ENCODE assay signal across 21 mouse cellular contexts in genomic region chr1:89429946-89430640, GRCm38 (mm10). TPM values are rescaled to one million over a fixed set of nuclear protein-coding genes. Genes with fewer than 3 reads are reported as not detected.
DNase-seq lines count a peak whose midpoint lies in the region; ATAC-seq and TF ChIP-seq lines count a peak whose summit lies in the region.
"Had no signal": no experiment of that assay in that cellular context is flagged by ENCODE, and none has a peak within 500 bp of the region (broad histone marks: within the 10 kb centered on the region; RNA-seq: fewer than 3 reads in every experiment).

No protein-coding gene starts in this region.

- TF ChIP-seq CTCF in brain, embryonic 14.5 days (IDR thresholded peaks at IDR 0.05; ENCODE audit: borderline replicate concordance, extremely low read depth, insufficient read depth, insufficient read length), result no peak

- DNase-seq in hindbrain, embryonic 11.5 days (ENCODE audit: low spot score), result peak; percentile 16
- DNase-seq in midbrain, embryonic 11.5 days (ENCODE audit: low spot score, missing footprints), result peak; percentile 85
- peak; percentile 17 for DNase-seq in brain, embryonic 14.5 days (ENCODE audit: low read depth)
- DNase-seq in adrenal gland, postnatal 36 days, result no peak
- DNase-seq in left cerebral cortex, postnatal 14 days (ENCODE audit: low spot score in 2 of 2), result no peak
- DNase-seq: adrenal gland, postnatal 10 days; cerebellum, adult 11-12 months; cerebellum, postnatal 14 days; kidney, postnatal 10 days; liver, embryonic 13.5 days; lung, embryonic 14.5 days had no signal

- H3K9ac ChIP-seq in hindbrain, embryonic 11.5 days (ENCODE audit: low read depth, low read length), result no peak overlapping the region
- H3K9ac ChIP-seq in hindbrain, embryonic 13.5 days, result no peak overlapping the region
- no peak overlapping the region for H3K9ac ChIP-seq in midbrain, embryonic 11.5 days (ENCODE audit: low read length)
- H3K9ac ChIP-seq in midbrain, embryonic 16.5 days (ENCODE audit: low read depth, low read length), result no peak overlapping the region
- H3K9ac ChIP-seq: hindbrain, embryonic 12.5 days; limb, embryonic 13.5 days; liver, embryonic 13.5 days; lung, embryonic 14.5 days had no signal

- H3K27me3 ChIP-seq in hindbrain, embryonic 11.5 days (ENCODE audit: control insufficient read depth, insufficient read depth, low read length), result no peaks in the 10 kb centered on the region
- no peaks in the 10 kb centered on the region for H3K27me3 ChIP-seq in hindbrain, embryonic 13.5 days
- H3K27me3 ChIP-seq in midbrain, embryonic 11.5 days (ENCODE audit: control insufficient read depth, insufficient read depth, low read length), result no peaks in the 10 kb centered on the region
- H3K27me3 ChIP-seq in midbrain, embryonic 16.5 days (ENCODE audit: control insufficient read depth, insufficient read depth, low read depth, low read length), result no peaks in the 10 kb centered on the region
- H3K27me3 ChIP-seq: limb, embryonic 13.5 days; liver, embryonic 13.5 days had no signal

- H3K4me3 ChIP-seq in hindbrain, embryonic 11.5 days (ENCODE audit: low read depth, low read length), result no peak overlapping the region
- no peak overlapping the region for H3K4me3 ChIP-seq in hindbrain, embryonic 13.5 days
- H3K4me3 ChIP-seq in midbrain, embryonic 11.5 days (ENCODE audit: low read depth, low read length), result no peak overlapping the region
- no peak overlapping the region for H3K4me3 ChIP-seq in midbrain, embryonic 16.5 days (ENCODE audit: low read depth, low read length)
- H3K4me3 ChIP-seq: erythroblast, embryonic 14.5 days; heart, embryonic 10.5 days; hindbrain, embryonic 12.5 days; limb, embryonic 13.5 days; liver, embryonic 13.5 days; midbrain, embryonic 10.5 days had no signal

- H3K9me3 ChIP-seq in hindbrain, embryonic 11.5 days (ENCODE audit: control insufficient read depth, low read length), result no peaks in the 10 kb centered on the region
- H3K9me3 ChIP-seq in hindbrain, embryonic 13.5 days, result no peaks in the 10 kb centered on the region
- no peaks in the 10 kb centered on the region; the same call in 1 of the 2 replicates for H3K9me3 ChIP-seq in midbrain, embryonic 11.5 days (ENCODE audit: control insufficient read depth, low read length)
- no peaks in the 10 kb centered on the region; the same call in 1 of the 2 replicates for H3K9me3 ChIP-seq in midbrain, embryonic 16.5 days (replicated peaks; ENCODE audit: control insufficient read depth, low read length, poor library complexity, severe bottlenecking)
- H3K9me3 ChIP-seq: heart, embryonic 10.5 days; limb, embryonic 13.5 days; liver, embryonic 13.5 days had no signal

- ATAC-seq in hindbrain, embryonic 11.5 days (ENCODE audit: low FRiP score), result no peak
- ATAC-seq in hindbrain, embryonic 13.5 days (ENCODE audit: low FRiP score), result no peak
- no peak for ATAC-seq in midbrain, embryonic 11.5 days (ENCODE audit: low FRiP score)
- no peak for ATAC-seq in midbrain, embryonic 16.5 days
- ATAC-seq: activated CD4-positive, CD25-positive, alpha-beta regulatory T cell, adult 4 months; forebrain, embryonic 14.5 days had no signal

- 53% methylated on average over 11 of the region's 11 CpGs for WGBS in hindbrain, embryonic 11.5 days
- 47% methylated on average over 11 of the region's 11 CpGs for WGBS in hindbrain, embryonic 13.5 days
- WGBS in midbrain, embryonic 11.5 days, result 55% methylated on average over 11 of the region's 11 CpGs
- WGBS in midbrain, embryonic 16.5 days, result 46% methylated on average over 11 of the region's 11 CpGs

- H3K36me3 ChIP-seq in hindbrain, embryonic 11.5 days (ENCODE audit: control insufficient read depth, insufficient read depth, low read length), result no peaks in the 10 kb centered on the region
- no peaks in the 10 kb centered on the region for H3K36me3 ChIP-seq in hindbrain, embryonic 13.5 days
- H3K36me3 ChIP-seq in midbrain, embryonic 11.5 days (ENCODE audit: control insufficient read depth, insufficient read depth, low read length), result no peaks in the 10 kb centered on the region
- no peaks in the 10 kb centered on the region for H3K36me3 ChIP-seq in midbrain, embryonic 16.5 days (ENCODE audit: control insufficient read depth, insufficient read depth, low read length)
- H3K36me3 ChIP-seq: heart, embryonic 10.5 days; hindbrain, embryonic 12.5 days; limb, embryonic 13.5 days; liver, embryonic 13.5 days; midbrain, embryonic 10.5 days had no signal

- no peak for TF ChIP-seq POLR2A in brain, embryonic 14.5 days (IDR thresholded peaks at IDR 0.05; ENCODE audit: borderline replicate concordance, extremely low read depth, insufficient read depth, insufficient read length, poor library complexity, severe bottlenecking)

- no peaks in the 10 kb centered on the region; the same call in 1 of the 2 replicates for H3K4me1 ChIP-seq in hindbrain, embryonic 11.5 days (replicated peaks; ENCODE audit: control insufficient read depth, insufficient read depth, low read length)
- peaks cover 7% of the 10 kb centered on the region; the same call in 1 of the 2 replicates for H3K4me1 ChIP-seq in hindbrain, embryonic 13.5 days (replicated peaks)
- no peaks in the 10 kb centered on the region for H3K4me1 ChIP-seq in midbrain, embryonic 11.5 days (ENCODE audit: control insufficient read depth, insufficient read depth, low read length)
- H3K4me1 ChIP-seq in midbrain, embryonic 16.5 days (ENCODE audit: control insufficient read depth, insufficient read depth, low read length), result no peaks in the 10 kb centered on the region
- H3K4me1 ChIP-seq: limb, embryonic 13.5 days; liver, embryonic 13.5 days had no signal

- no peak overlapping the region for H3K4me2 ChIP-seq in hindbrain, embryonic 11.5 days (replicated peaks; ENCODE audit: low read depth, low read length)
- no peak overlapping the region for H3K4me2 ChIP-seq in hindbrain, embryonic 13.5 days
- no peak overlapping the region for H3K4me2 ChIP-seq in midbrain, embryonic 11.5 days
- H3K4me2 ChIP-seq in midbrain, embryonic 16.5 days (ENCODE audit: low read length), result no peak overlapping the region
- H3K4me2 ChIP-seq: hindbrain, embryonic 12.5 days; limb, embryonic 13.5 days; liver, embryonic 13.5 days; lung, embryonic 14.5 days had no signal

- intact Hi-C loops in left cerebral cortex, postnatal 14 days (cut with DNase I), result no loop called here

- H3K27ac ChIP-seq in hindbrain, embryonic 11.5 days (ENCODE audit: low read depth, low read length), result no peak overlapping the region
- no peak overlapping the region for H3K27ac ChIP-seq in hindbrain, embryonic 13.5 days
- no peak overlapping the region for H3K27ac ChIP-seq in midbrain, embryonic 11.5 days (ENCODE audit: low read depth, low read length)
- no peak overlapping the region for H3K27ac ChIP-seq in midbrain, embryonic 16.5 days (ENCODE audit: low read length)
- H3K27ac ChIP-seq: heart, embryonic 10.5 days; hindbrain, embryonic 12.5 days; limb, embryonic 13.5 days; liver, embryonic 13.5 days; macrophage; midbrain, embryonic 10.5 days had no signal

RNA-seq across cellular contexts. Expression of gene Agap1, which starts 24.5 kb away (rescaled TPM):
- 34.7 and 41.4 TPM in 2 replicates for polyA plus RNA-seq in hindbrain, embryonic 11.5 days (2014; fragmentation: Nextera tagmentation; extraction: Ambion mirVana)
- 48.4 and 51.3 TPM in 2 replicates for polyA plus RNA-seq in hindbrain, embryonic 13.5 days (2015; fragmentation: Nextera tagmentation; extraction: Ambion mirVana)
- 28.6 and 33.6 TPM in 2 replicates for polyA plus RNA-seq in midbrain, embryonic 11.5 days (2014; fragmentation: Nextera tagmentation; extraction: Ambion mirVana)
- 40.8 and 47.7 TPM in 2 replicates for polyA plus RNA-seq in midbrain, embryonic 16.5 days (2015; fragmentation: Nextera tagmentation; extraction: Ambion mirVana)
- polyA plus RNA-seq in brain, embryonic 14.5 days (2012; rRNA removed), result 58.0 and 145 TPM in 2 replicates
- total RNA-seq in adrenal gland, postnatal 36 days (2021), result 10 to 100 TPM; 49.2 to 71.7 TPM
- 100 to 1,000 TPM; 246 to 257 TPM for total RNA-seq in left cerebral cortex, postnatal 14 days (2021)

Comparison
In these comparisons a context has a peak if more than half of its experiments do, and no peak if none do; other contexts are left out.
1. DNase-seq: peak in hindbrain, embryonic 11.5 days (single experiment), midbrain, embryonic 11.5 days (single experiment) and brain, embryonic 14.5 days (single experiment); none in adrenal gland, postnatal 36 days (0 of 2) and left cerebral cortex, postnatal 14 days (0 of 2).